Mouse (Mus musculus) CH12.LX (cell line): ENCODE results near the gene Rasa3. TPM values are rescaled to one million over a fixed set of nuclear protein-coding genes. Genes with fewer than 3 reads are reported as not detected.

Source experiments
- DNase-seq: peaks from one replicate; pipeline ENCODE4 v3.0.0-alpha.2; 2013; ENCODE audit errors: extremely low read depth
- H3K27ac ChIP-seq: 2 replicates; pipeline ENCODE4 v1.5.1; 2012; ENCODE audit warnings: low read depth, mild to moderate bottlenecking, control low read depth, moderate library complexity; ENCODE audit not compliant: insufficient read depth
- H3K27me3 ChIP-seq: replicated peaks from 2 replicates; pipeline ENCODE3; 2012; ENCODE audit warnings: inconsistent platforms
- H3K36me3 ChIP-seq, 2 experiments: replicated peaks in 1 of 2; 2 replicates each; pipeline versions ENCODE3 to v1.6.1; 2012; ENCODE audit warnings: inconsistent platforms in 1 of 2, low read length in 1 of 2, mild to moderate bottlenecking in 1 of 2, mixed read lengths in 1 of 2, moderate library complexity in 1 of 2; ENCODE audit not compliant: control insufficient read depth in 1 of 2, insufficient read depth in 1 of 2
- H3K4me1 ChIP-seq, 2 experiments: 2 replicates each; pipeline ENCODE4 v1.6.1; 2012; ENCODE audit warnings: inconsistent platforms in 1 of 2, moderate library complexity in 1 of 2; ENCODE audit not compliant: insufficient read depth in 2 of 2, control insufficient read depth in 1 of 2
- H3K4me2 ChIP-seq: 2 replicates; pipeline ENCODE4 v1.6.1; 2012; ENCODE audit warnings: low read depth, mild to moderate bottlenecking, control low read depth; ENCODE audit not compliant: poor library complexity, insufficient read depth, severe bottlenecking
- H3K4me3 ChIP-seq, 3 experiments: fragments of 150-350 bp in 1 of 3; sonication (generic) in 1 of 3; replicated peaks in 1 of 3; 2 replicates each; pipeline versions ENCODE3 to v1.5.1; 2011 to 2012; ENCODE audit warnings: low read depth in 2 of 3, low read length in 2 of 3, mild to moderate bottlenecking in 2 of 3, moderate library complexity in 2 of 3, control low read depth in 1 of 3, improper control_type of control experiment in 1 of 3, inconsistent platforms in 1 of 3, mixed read lengths in 1 of 3; ENCODE audit not compliant: poor library complexity in 1 of 3
- H3K79me2 ChIP-seq: replicated peaks from 2 replicates; pipeline ENCODE4 v1.6.1; 2012; ENCODE audit warnings: mild to moderate bottlenecking, moderate library complexity; ENCODE audit not compliant: control insufficient read depth, poor library complexity, insufficient read depth, severe bottlenecking; ENCODE audit errors: extremely low read depth
- H3K9ac ChIP-seq: 2 replicates; pipeline ENCODE4 v1.6.1; 2012; ENCODE audit warnings: low read depth, mild to moderate bottlenecking, control low read depth, moderate library complexity; ENCODE audit not compliant: insufficient read depth
- H3K9me3 ChIP-seq: replicated peaks from 2 replicates; pipeline ENCODE3; 2012; ENCODE audit warnings: low read length, inconsistent platforms, mixed read lengths
- BHLHE40 ChIP-seq: IDR thresholded peaks from 2 replicates; pipeline ENCODE4 v1.6.1; 2011; ENCODE audit warnings: mild to moderate bottlenecking, low read depth, low read length, improper control_type of control experiment
- CTCF ChIP-seq, 2 experiments: IDR thresholded peaks in 1 of 2; conservative IDR thresholded peaks in 1 of 2; 2 replicates each; pipeline ENCODE4 v1.5.1; 2011 to 2012; ENCODE audit warnings: low read depth in 2 of 2, low read length in 2 of 2, improper control_type of control experiment in 1 of 2, inconsistent platforms in 1 of 2, mild to moderate bottlenecking in 1 of 2, moderate library complexity in 1 of 2
- EP300 ChIP-seq: IDR thresholded peaks from 2 replicates; pipeline ENCODE4 v1.6.1; 2011; ENCODE audit warnings: low read length, improper control_type of control experiment
- ETS1 ChIP-seq: conservative IDR thresholded peaks from 2 replicates; pipeline ENCODE4 v1.6.1; 2012; ENCODE audit warnings: low read depth, mild to moderate bottlenecking, inconsistent platforms, low read length, improper control_type of control experiment, moderate library complexity
- GABPA ChIP-seq: IDR thresholded peaks from 2 replicates; pipeline ENCODE4 v1.6.1; 2012; ENCODE audit warnings: low read depth, low read length, improper control_type of control experiment, inconsistent platforms; ENCODE audit not compliant: insufficient replicate concordance
- HCFC1 ChIP-seq: IDR thresholded peaks from 2 replicates; pipeline ENCODE4 v1.6.1; 2012; ENCODE audit warnings: low read depth, mild to moderate bottlenecking, inconsistent platforms, low read length, improper control_type of control experiment
- IRF4 ChIP-seq: IDR thresholded peaks from 2 replicates; pipeline ENCODE4 v1.6.1; 2014; ENCODE audit warnings: low read depth, mild to moderate bottlenecking, inconsistent platforms, low read length, improper control_type of control experiment
- JUN ChIP-seq: IDR thresholded peaks from 2 replicates; pipeline ENCODE4 v1.6.1; 2011; ENCODE audit warnings: low read depth, mild to moderate bottlenecking, low read length, improper control_type of control experiment, moderate library complexity; ENCODE audit not compliant: insufficient read depth
- JUND ChIP-seq: conservative IDR thresholded peaks from 2 replicates; pipeline ENCODE4 v1.6.1; 2011; ENCODE audit warnings: low read depth, low read length, improper control_type of control experiment
- MAX ChIP-seq: IDR thresholded peaks from 2 replicates; pipeline ENCODE4 v1.6.1; 2011; ENCODE audit warnings: low read length, improper control_type of control experiment
- MEF2A ChIP-seq: IDR thresholded peaks from 2 replicates; pipeline ENCODE4 v1.6.1; 2014; ENCODE audit warnings: low read depth, mild to moderate bottlenecking, inconsistent platforms, low read length, improper control_type of control experiment, borderline replicate concordance
- MXI1 ChIP-seq: IDR thresholded peaks from 2 replicates; pipeline ENCODE4 v1.6.1; 2011; ENCODE audit warnings: mild to moderate bottlenecking, low read depth, low read length, improper control_type of control experiment
- NELFE ChIP-seq: IDR thresholded peaks from 2 replicates; pipeline ENCODE4 v1.6.1; 2011; ENCODE audit warnings: low read depth, low read length, improper control_type of control experiment
- RAD21 ChIP-seq: IDR thresholded peaks from 2 replicates; pipeline ENCODE4 v1.6.1; 2011; ENCODE audit warnings: low read depth, mild to moderate bottlenecking, low read length, improper control_type of control experiment, moderate library complexity
- SIN3A ChIP-seq: IDR thresholded peaks from 2 replicates; pipeline ENCODE4 v1.6.1; 2012; ENCODE audit warnings: low read length, improper control_type of control experiment, inconsistent platforms
- UBTF ChIP-seq: IDR thresholded peaks from 2 replicates; pipeline ENCODE4 v1.6.1; 2012; ENCODE audit warnings: low read depth, mild to moderate bottlenecking, inconsistent platforms, low read length, improper control_type of control experiment, moderate library complexity
- USF1 ChIP-seq: IDR thresholded peaks from 2 replicates; pipeline ENCODE4 v1.6.1; 2014; ENCODE audit warnings: low read depth, mild to moderate bottlenecking, inconsistent platforms, low read length, improper control_type of control experiment
- ZC3H11A ChIP-seq: IDR thresholded peaks from 2 replicates; pipeline ENCODE4 v1.6.1; 2012; ENCODE audit warnings: low read depth, mild to moderate bottlenecking, inconsistent platforms, low read length, improper control_type of control experiment
- ZKSCAN1 ChIP-seq: IDR thresholded peaks from 2 replicates; pipeline ENCODE4 v1.6.1; 2012; ENCODE audit warnings: low read depth, inconsistent platforms, low read length, improper control_type of control experiment, borderline replicate concordance
- ZMIZ1 ChIP-seq: IDR thresholded peaks from 2 replicates; pipeline ENCODE4 v1.6.1; 2012; ENCODE audit warnings: low read depth, mild to moderate bottlenecking, inconsistent platforms, low read length, improper control_type of control experiment
- dilution Hi-C: fragments of 300-500 bp; cut with MboI; formaldehyde crosslinking; loops from 2 replicates; pipeline ENCODE4 v1.14.3; 2020; ENCODE audit warnings: low sequenced_read_pairs; ENCODE audit not compliant: extremely low pct_unique_long_range_greater_than_20kb, extremely low pct_ligation_motif_present
- in situ Hi-C: fragments of 300-500 bp; cut with MboI; formaldehyde crosslinking; loops from 3 replicates; pipeline ENCODE4 v1.14.3; 2019; ENCODE audit warnings: low sequenced_read_pairs, low pct_ligation_motif_present, low pct_unique_long_range_greater_than_20kb, mixed read lengths
- polyA plus RNA-seq: library from polyadenylated mRNA; unstranded; fragments of >175 nt; gene quantifications from 2 replicates; pipeline ENCODE4 v1.2.1, GENCODE M21; 2012; ENCODE audit warnings: low read depth; ENCODE audit not compliant: insufficient read length
- total RNA-seq, 2 experiments: library from RNA; depleted of rRNA; stranded (reverse); fragments of 300-350 nt in 1 of 2; fragments of >200 nt in 1 of 2; gene quantifications; 2 replicates each; pipeline ENCODE4 v1.2.3; 2012 to 2014

The Rasa3 gene
- total and polyA plus RNA-seq, 3 experiments = 12.8 to 28.5 (median 13.6) TPM

- in situ Hi-C loops (no loop called here), dilution Hi-C loops (no loop called here)
- Histone ChIP-seq H3K4me1 (no peaks in the 10 kb centered on the region), H3K27me3 (no peaks in the 10 kb centered on the region), H3K4me2 (no peak overlapping the region), H3K9ac (no peak overlapping the region), H3K79me2 (no peaks in the 10 kb centered on the region), H3K27ac (no peak overlapping the region), H3K9me3 (peaks cover 5% of the 10 kb centered on the region), H3K4me3 (no peak overlapping the region), H3K36me3 (no peaks in the 10 kb centered on the region)
- no peak for TF ChIP-seq MEF2A
- TF ChIP-seq CTCF (conservative IDR thresholded peaks at IDR 0.05 in 1 of 2, IDR thresholded peaks at IDR 0.05 in 1 of 2; ENCODE audit: low read depth in 2 of 2, low read length in 2 of 2) = no peak
- no peak for TF ChIP-seq SIN3A
- no peak for TF ChIP-seq USF1
- no peak for TF ChIP-seq ZMIZ1
- TF ChIP-seq ETS1 = no peak
- TF ChIP-seq JUND = no peak
- TF ChIP-seq UBTF = no peak
- no peak for TF ChIP-seq HCFC1
- TF ChIP-seq JUN = no peak
- no peak for TF ChIP-seq IRF4
- no peak for TF ChIP-seq EP300
- TF ChIP-seq BHLHE40 = no peak
- DNase-seq = no peak
These were observed 135.9 kb downstream of the Rasa3 start for GRCm38 (mm10) chr8:13541526-13541925.

GRCm38 (mm10) chr8:13540122-13540521, 137.3 kb downstream of the Rasa3 start:
- Histone ChIP-seq H3K4me2 (no peak overlapping the region), H3K4me1 (no peaks in the 10 kb centered on the region), H3K4me3 (no peak overlapping the region), H3K36me3 (no peaks in the 10 kb centered on the region), H3K27ac (no peak overlapping the region), H3K9ac (no peak overlapping the region), H3K9me3 (peaks cover under 1% of the 10 kb centered on the region), H3K79me2 (no peaks in the 10 kb centered on the region), H3K27me3 (no peaks in the 10 kb centered on the region)
- TF ChIP-seq ZC3H11A (no peak), NELFE (no peak), MXI1 (no peak), MAX (no peak), RAD21 (no peak), ZMIZ1 (no peak), GABPA (no peak), ZKSCAN1 (no peak)
- in situ Hi-C loops = no loop called here
- dilution Hi-C loops = no loop called here
- DNase-seq = no peak
